Mouse (Mus musculus) embryonic facial prominence, embryonic 14.5 days (tissue): ENCODE measurements at regions not wholly inside any gene's neighbourhood (a gene's known extent, or its start where the extent isn't known, plus 50 kb on each side); places are given as distances from the start of the nearest gene placed in this dataset.

Experiments used
- ATAC-seq: fragments of 200-750 bp; cut with Nextera tagmentation; 2 replicates; pipeline ENCODE4 v1.8.0; 2017; ENCODE audit warnings: low read depth, moderate number of reproducible peaks, moderate TSS enrichment
- DNase-seq: peaks from one replicate; pipeline ENCODE4 v3.0.0-alpha.2; 2015; ENCODE audit warnings: low spot score
- H3K27ac ChIP-seq: fragments of 300-500 bp; sonication (generic); replicated peaks from 2 replicates; pipeline ENCODE4 v1.5.1; 2014; ENCODE audit warnings: low read depth, mild to moderate bottlenecking, low read length, moderate library complexity
- H3K27me3 ChIP-seq: fragments of 300-500 bp; sonication (generic); replicated peaks from 2 replicates; pipeline ENCODE4 v1.6.1; 2014; ENCODE audit warnings: low read length; ENCODE audit not compliant: control insufficient read depth, insufficient read depth
- H3K36me3 ChIP-seq: fragments of 300-500 bp; sonication (generic); 2 replicates; pipeline ENCODE4 v1.6.1; 2014; ENCODE audit warnings: low read length, mixed read lengths; ENCODE audit not compliant: control insufficient read depth, insufficient read depth
- H3K4me1 ChIP-seq: fragments of 300-500 bp; sonication (generic); 2 replicates; pipeline ENCODE4 v1.6.1; 2014; ENCODE audit warnings: antibody characterized with exemption, low read length; ENCODE audit not compliant: control insufficient read depth, insufficient read depth
- H3K4me2 ChIP-seq: fragments of 300-500 bp; sonication (generic); 2 replicates; pipeline ENCODE4 v1.6.1; 2014; ENCODE audit warnings: low read depth, mild to moderate bottlenecking, low read length, moderate library complexity, mixed read lengths
- H3K4me3 ChIP-seq: fragments of 300-500 bp; sonication (generic); 2 replicates; pipeline ENCODE4 v1.5.1; 2014; ENCODE audit warnings: low read depth, mild to moderate bottlenecking, low read length
- H3K9ac ChIP-seq: fragments of 300-500 bp; sonication (generic); 2 replicates; pipeline ENCODE4 v1.6.1; 2014; ENCODE audit warnings: low read depth, mild to moderate bottlenecking, low read length, moderate library complexity, mixed read lengths
- H3K9me3 ChIP-seq: fragments of 300-500 bp; sonication (generic); 2 replicates; pipeline ENCODE4 v1.6.1; 2016; ENCODE audit warnings: low read length; ENCODE audit not compliant: control insufficient read depth
- WGBS: fragments of 180-500 bp; shearing (Covaris S2); extraction: QIAGEN DNeasy Blood & Tissue Kit; methylation state at CpG from one replicate; pipeline ENCODE4 v1.1.7; 2014; 5-methylcytosine and 5-hydroxymethylcytosine counted together

DNA sequence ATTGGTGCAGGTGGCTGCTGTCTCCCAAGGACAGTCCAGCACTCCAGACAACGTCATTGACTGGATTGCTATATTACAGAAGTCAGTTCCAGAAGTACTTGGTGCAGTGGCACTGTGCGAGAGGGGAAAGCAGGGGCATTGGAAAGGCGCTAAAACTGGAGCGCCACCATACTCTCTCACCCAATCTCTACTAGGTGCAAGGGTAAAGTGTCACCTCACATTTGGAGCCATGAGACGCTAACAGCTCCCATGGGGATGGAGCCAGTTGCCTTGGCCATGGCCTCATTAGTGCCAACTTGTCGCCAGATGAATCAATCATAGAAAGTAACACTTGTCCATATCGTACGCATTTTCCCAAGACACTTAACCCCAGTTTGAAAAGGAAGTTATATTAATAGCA, 1617.2 kb upstream of the Gulo start:
- 86% methylated on average over 8 of the region's 8 CpGs for WGBS
- no peaks in the 10 kb centered on the region for H3K9me3 ChIP-seq

DNA sequence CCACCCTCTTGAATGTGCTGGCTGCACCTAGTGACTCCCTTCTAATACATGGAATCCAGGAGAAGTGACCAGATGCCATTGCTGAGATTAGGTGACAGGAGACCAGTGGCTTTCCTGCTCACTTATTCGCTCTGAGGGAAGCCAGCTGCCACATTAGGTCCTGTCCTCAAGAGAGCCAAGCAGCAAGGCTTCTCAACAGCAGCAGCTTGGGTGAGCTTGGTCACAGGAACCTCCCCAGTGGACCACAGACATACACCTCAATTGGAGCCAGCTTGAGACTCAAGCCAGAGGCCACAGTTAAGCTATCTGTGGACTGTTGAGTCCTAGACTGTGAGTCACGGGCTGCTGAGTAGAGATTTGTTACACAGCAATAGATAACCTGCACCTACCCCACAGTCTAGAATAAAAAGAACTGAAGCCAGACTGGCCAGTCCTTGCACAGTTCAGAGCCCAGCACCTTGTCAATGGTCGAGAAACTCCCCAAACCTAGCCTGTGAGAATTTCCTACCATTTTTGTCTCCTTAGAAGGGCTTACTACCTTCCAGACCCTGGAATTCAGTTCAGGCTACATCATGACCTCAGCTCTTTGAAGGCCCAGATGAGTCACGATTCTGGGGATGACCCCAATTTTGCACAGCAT, 1615.0 kb upstream of the Gulo start:
- Histone ChIP-seq H3K36me3 (no peaks in the 10 kb centered on the region), H3K4me1 (peaks cover 3% of the 10 kb centered on the region; the same call in 1 of the 2 replicates), H3K27me3 (peaks cover 5% of the 10 kb centered on the region; the same call in 1 of the 2 replicates), H3K4me2 (no peak overlapping the region), H3K9ac (no peak overlapping the region), H3K9me3 (no peaks in the 10 kb centered on the region), H3K27ac (no peak overlapping the region), H3K4me3 (no peak overlapping the region)
- DNase-seq (no peak), ATAC-seq (no peak)
- WGBS: 71% methylated on average over 4 of the region's 4 CpGs

More for the DNA sequence above, 1617.2 kb upstream of the Gulo start:
- Histone ChIP-seq H3K9ac (no peak overlapping the region), H3K27ac (no peak overlapping the region), H3K4me1 (no peaks in the 10 kb centered on the region), H3K27me3 (peaks cover 5% of the 10 kb centered on the region; the same call in 1 of the 2 replicates), H3K4me3 (no peak overlapping the region), H3K36me3 (no peaks in the 10 kb centered on the region), H3K4me2 (no peak overlapping the region)
- DNase-seq: no peak
- no peak for ATAC-seq

GRCm38 (mm10) chr14:67622911-67623310, 1613.9 kb upstream of the Gulo start:
- Histone ChIP-seq H3K27ac (no peak overlapping the region), H3K4me1 (peaks cover 3% of the 10 kb centered on the region; the same call in 1 of the 2 replicates), H3K9me3 (no peaks in the 10 kb centered on the region), H3K9ac (no peak overlapping the region), H3K36me3 (no peaks in the 10 kb centered on the region), H3K4me2 (no peak overlapping the region), H3K27me3 (peaks cover 5% of the 10 kb centered on the region; the same call in 1 of the 2 replicates), H3K4me3 (no peak overlapping the region)
- no peak for DNase-seq
- 75% methylated on average over 6 of the region's 6 CpGs for WGBS
- no peak for ATAC-seq

DNA sequence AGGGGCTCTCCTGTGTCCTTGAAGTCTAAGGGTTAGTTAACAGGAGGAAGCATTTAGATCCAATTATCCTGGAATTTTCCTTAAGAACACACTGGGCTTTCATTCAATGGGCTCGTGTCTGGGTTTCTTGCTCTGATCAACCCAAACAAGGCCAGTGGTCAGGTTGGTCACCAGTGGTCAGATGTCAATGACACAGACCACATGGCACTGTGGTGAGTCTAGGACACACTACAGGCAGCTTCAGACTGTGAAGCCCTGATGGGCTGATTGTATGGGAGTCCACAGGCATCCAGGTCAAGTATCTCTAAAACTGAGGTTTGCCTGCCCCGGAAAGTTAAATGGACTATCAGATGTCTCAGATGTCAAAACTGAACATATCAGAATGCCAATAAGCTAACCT, 1612.5 kb upstream of the Gulo start:
- Histone ChIP-seq H3K27ac (no peak overlapping the region), H3K9me3 (no peaks in the 10 kb centered on the region), H3K4me1 (peaks cover 3% of the 10 kb centered on the region; the same call in 1 of the 2 replicates), H3K36me3 (no peaks in the 10 kb centered on the region), H3K9ac (no peak overlapping the region), H3K27me3 (peaks cover 5% of the 10 kb centered on the region; the same call in 1 of the 2 replicates), H3K4me3 (no peak overlapping the region), H3K4me2 (no peak overlapping the region)
- 27% methylated on average over 2 of the region's 2 CpGs for WGBS
- DNase-seq (no peak), ATAC-seq (no peak)

DNA sequence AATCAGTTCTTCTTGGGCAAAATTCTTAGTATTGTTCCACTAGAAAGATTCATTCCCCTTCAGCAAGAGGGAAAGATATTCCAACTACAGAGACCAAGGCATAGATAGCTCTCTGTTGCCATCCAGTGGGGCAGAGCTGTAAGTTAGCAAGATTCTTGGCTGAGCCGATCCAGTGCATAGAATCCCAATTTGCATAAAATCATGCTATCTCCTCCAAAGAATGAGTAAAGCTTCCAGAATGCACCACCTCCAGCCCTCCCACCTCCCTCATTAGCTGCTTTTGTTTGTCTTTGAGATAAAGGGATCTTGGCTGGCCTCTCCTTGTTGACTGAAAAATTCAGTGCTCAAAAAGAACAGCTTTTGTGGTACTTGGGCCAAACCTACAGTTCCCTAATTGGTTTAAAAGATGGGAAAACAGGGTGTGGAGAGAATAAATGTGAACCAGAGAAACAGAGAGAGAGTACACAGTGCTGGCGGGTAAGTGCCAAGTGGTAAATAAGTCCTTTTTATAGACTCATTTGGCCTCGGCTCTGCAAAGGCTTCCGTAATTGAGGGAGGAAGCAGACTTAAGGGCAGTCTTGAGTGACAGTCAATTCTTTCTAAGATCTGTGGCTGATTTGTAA, 1612.0 kb upstream of the Gulo start:
- H3K27me3 ChIP-seq: peaks cover 5% of the 10 kb centered on the region; the same call in 1 of the 2 replicates
- WGBS: 18% methylated on average over 4 of the region's 4 CpGs
- DNase-seq (peak; percentile 83), ATAC-seq (peak; percentile 72)
- no peak overlapping the region for H3K4me3 ChIP-seq
- H3K9me3 ChIP-seq: no peaks in the 10 kb centered on the region
- no peak overlapping the region for H3K9ac ChIP-seq
- H3K4me2 ChIP-seq: no peak overlapping the region
- peaks cover 3% of the 10 kb centered on the region; the same call in 1 of the 2 replicates for H3K4me1 ChIP-seq
- no peaks in the 10 kb centered on the region for H3K36me3 ChIP-seq
- no peak overlapping the region for H3K27ac ChIP-seq

GRCm38 (mm10) chr14:67619571-67619970, 1610.6 kb upstream of the Gulo start:
- Histone ChIP-seq H3K9me3 (no peaks in the 10 kb centered on the region), H3K27ac (no peak overlapping the region), H3K36me3 (no peaks in the 10 kb centered on the region), H3K4me3 (no peak overlapping the region), H3K9ac (no peak overlapping the region), H3K4me2 (no peak overlapping the region), H3K27me3 (peaks cover 5% of the 10 kb centered on the region; the same call in 1 of the 2 replicates), H3K4me1 (peaks cover 5% of the 10 kb centered on the region)
- 68% methylated on average over 4 of the region's 4 CpGs for WGBS
- DNase-seq (no peak), ATAC-seq (no peak)

GRCm38 (mm10) chr14:67614369-67614768, 1605.4 kb upstream of the Gulo start:
- ATAC-seq: no peak
- DNase-seq: no peak
- Histone ChIP-seq H3K4me1 (peaks cover 30% of the 10 kb centered on the region), H3K27me3 (peaks cover 4% of the 10 kb centered on the region; the same call in 1 of the 2 replicates), H3K36me3 (no peaks in the 10 kb centered on the region), H3K27ac (no peak overlapping the region), H3K4me3 (no peak overlapping the region), H3K9me3 (no peaks in the 10 kb centered on the region), H3K4me2 (peak overlapping the region; percentile 52), H3K9ac (no peak overlapping the region)
- WGBS: 32% methylated on average over 11 of the region's 11 CpGs

GRCm38 (mm10) chr14:67613691-67614090, 1604.7 kb upstream of the Gulo start:
- Histone ChIP-seq H3K36me3 (no peaks in the 10 kb centered on the region), H3K27ac (peak overlapping the region; percentile 66; the same call in 1 of the 2 replicates), H3K27me3 (peaks cover 4% of the 10 kb centered on the region; the same call in 1 of the 2 replicates), H3K9me3 (no peaks in the 10 kb centered on the region), H3K4me2 (peak overlapping the region; percentile 52), H3K9ac (no peak overlapping the region), H3K4me3 (0 out of 2 replicates have a peak overlapping the region, but pooled peaks have one; percentile 26), H3K4me1 (peaks cover 30% of the 10 kb centered on the region)
- no peak for DNase-seq
- WGBS: 44% methylated on average over 13 of the region's 13 CpGs
- ATAC-seq: peak; percentile 8; the same call in 1 of the 2 replicates
